Mouse (Mus musculus) brain, adult 2 months (tissue): ENCODE data around the gene Prkca.
A peak's percentile ranks its signal among the peaks of the same experiment; 100 is the strongest.

Experiments used
- DNase-seq: peaks from one replicate; pipeline ENCODE4 v3.0.0; 2011; ENCODE audit warnings: low read depth, low spot score

Prkca gene

DNA sequence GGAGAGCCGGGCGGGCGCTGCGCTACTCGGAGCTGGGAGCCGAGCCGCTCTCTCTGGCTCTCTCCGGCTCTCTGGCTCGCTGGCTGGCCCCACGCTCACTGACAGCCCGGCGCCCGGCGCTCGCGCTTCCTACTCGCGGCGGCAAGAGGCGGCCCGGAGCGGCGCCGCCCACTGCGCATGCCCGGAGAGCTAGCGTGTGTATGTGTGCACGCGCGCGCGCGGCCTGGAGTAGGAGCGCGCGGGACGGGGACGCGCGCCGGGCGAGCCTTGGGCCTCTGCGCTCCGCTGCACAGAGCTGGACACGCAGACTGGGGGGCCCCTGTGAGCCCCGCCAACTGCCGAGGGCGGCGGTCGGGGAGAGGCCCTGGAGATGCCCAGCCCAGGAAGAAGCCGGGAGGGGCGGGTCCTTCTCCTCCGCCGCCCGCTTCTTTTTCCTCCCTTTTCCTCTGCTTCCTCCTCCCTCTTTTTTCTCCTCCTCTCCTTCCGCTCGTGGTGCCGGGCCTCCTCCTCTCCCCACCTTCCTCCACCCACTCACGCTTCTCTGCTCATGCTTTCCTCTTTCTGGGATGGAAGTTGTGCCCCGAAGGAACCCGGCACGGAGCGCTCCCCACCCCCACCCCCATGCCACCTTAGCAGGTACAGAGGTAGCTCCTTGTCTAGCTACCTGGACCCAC lies at the start of gene Prkca:
TSS of gene Prkca (minus strand) at position 140 of the 674 bp plus-strand sequence.
- DNase-seq = peak; percentile 98

DNA sequence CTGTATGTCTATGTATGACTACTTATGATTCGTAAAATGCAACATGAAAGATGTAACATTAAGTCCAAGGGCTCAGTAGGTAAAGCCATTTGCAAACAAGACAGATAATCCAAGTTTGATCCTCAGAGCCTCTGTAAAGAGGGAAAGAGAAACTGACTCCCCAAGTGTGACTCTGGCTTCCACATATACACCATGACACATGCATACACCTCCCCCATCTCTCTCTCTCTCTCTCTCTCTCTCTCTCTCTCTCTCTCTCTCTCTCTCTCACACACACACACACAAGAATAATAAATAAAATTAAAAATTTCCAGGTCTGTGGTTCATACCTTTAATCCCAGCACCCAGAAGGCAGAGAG lies 41.9 kb upstream of the Prkca start:
- DNase-seq = no peak

DNA sequence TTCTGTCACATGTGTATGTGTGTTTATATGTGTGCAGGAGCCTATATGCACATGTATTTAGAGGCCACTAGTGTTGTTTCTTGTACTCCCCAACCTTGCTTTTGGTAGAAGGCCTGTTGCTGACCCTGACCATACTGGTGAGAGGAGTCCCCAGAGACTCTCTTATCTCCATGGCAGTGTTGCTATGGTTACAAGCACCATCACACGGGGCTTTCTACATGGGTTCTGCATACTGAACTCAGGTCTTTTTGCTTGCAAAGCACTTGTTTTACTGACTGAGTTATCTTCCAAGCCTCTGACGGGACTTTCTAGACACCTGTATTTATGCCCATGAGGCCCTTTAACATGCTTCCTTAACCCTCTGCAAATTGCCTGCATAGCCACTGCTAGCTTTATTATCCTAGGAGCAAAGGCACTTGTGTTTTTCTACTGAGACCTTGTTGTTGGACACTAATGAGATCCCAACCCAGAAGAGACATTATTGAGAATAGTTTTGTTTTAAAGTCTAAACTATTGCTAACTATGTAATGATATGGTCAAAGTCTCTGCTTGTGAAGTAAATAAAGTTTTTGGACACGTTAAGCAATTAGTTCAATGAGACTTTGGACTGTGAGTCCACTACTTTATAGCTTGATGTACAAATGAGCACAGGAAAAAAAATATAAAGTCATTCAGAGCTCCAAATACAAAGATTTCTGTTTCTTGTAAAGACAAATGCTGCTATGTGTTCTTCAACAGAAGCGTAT lies 41.4 kb upstream of the Prkca start:
- DNase-seq = no peak

DNA sequence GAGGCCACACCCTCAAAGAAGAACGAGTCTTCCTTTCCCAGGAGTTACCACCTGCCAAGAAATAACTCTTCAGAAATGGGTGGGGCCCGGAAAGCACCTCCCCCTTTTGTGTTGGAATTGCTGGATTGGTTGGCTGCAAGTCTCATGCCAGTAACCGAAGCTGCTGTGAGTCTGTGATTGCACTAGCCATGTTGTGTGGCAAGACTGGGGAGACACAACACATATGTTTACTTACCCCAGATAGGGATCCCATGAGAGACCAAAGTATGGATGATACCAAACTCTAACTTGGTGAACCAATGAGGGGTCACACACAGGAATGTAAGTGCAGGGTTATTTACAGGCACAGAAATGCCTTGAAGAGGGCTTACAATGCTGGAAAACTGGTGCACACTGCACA lies 38.9 kb upstream of the Prkca start:
- DNase-seq = no peak

DNA sequence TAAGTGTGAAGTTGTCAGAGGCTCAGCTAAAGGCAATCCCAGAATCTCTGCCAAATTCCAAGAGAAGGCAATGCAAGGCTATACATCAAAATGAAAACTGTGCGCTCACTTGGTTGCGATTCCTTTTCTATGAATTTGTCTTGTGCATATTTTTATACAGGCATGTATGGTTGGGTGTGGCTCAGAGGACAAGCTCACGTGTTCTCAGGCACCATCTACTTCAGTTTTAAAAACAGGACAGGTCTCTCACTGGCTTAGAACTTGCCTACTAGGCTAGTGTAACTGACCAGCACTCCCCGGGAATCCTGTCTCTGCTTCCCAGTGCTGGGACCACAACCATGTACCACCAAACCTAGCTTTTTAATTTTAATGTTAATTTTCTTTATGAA lies 34.6 kb upstream of the Prkca start:
- DNase-seq = no peak

DNA sequence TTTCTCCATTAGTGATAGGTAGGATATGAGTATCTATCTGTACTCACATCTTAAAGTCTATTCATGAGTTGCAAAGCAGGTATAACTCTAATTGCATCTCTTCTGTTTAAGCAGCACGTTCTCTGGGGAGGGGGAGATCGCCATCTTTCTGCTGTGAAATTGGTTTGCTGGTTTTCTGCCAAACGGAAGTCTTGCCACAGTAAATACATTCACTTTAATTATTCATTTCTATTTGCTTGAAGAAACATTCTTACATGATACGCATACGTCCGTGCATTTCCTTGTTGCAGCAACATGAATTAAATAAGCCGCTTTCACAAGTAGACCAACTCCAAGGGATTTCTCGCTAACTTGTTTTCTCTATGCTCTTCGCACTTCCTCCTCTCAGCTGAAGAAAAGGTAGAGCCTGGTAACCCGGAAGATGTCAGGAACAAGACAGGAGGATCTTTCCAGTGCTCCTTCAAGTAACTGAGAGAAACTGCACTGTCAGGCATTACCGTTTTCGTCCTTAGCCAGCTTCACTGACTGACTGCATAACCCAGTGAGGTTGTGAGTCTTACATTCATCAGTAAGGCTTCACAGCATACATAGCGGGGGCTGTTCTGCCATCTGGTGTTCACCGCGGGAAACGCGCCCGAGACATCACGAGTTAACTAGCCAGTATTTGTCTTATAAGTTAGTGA lies 34.1 kb upstream of the Prkca start:
- peak; percentile 93 for DNase-seq

DNA sequence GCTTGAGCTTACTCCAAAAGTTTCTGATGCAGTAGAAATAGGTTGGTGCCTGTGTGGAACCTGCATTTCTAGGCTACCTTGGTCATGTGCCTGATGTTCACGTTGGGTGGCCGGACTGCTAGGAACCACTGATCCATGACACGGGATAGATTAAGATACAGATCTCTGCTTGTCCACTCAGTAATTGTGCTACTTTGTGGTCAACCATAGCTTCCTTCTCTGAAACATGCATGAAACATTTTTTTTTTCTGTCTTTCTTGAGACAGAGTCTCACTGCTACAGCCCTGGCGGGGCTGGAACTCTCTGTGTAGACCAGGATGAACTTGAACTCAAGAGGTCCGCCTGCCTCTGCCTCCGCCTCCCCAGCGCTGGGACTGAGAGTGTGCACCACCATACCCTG lies 33.1 kb upstream of the Prkca start:
- no peak for DNase-seq

DNA sequence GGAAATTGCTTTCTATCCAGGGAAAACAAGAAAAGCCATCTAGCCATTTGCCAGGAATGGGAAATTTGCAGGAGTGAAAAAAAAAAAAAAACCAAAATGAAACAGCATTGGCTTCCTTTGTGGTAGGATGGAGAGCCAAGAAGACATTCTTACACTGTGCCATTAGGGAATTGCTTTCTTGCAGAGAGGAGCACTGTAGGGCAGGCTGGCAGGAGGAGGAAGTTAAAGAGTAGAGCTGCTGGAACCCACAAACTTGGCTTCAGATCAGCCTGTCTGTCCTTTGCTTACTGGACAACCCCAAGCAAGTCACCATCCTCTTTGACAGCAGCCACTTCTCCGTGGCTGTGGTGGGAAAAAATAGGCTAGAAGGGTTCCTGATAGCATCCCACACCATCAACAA lies 23.3 kb upstream of the Prkca start:
- DNase-seq = no peak

DNA sequence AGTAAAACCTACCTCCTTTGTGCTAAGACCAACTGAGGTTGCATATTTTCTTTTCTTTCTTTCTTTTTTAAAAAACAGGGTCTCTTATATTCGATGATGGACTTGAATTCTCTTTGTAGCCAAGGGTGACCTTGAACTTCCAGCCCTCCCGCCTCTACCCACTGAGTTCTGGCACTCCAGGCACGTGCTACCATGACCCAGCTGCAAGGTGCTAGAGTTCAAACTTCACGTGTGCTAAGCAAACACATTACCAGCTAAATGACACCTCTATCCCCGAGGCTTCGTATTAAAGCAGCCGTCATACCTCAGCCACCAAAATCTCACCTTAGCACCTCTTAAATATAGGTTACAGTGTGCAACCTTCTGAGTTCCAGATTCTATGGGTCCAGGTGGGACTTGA lies 21.9 kb upstream of the Prkca start:
- DNase-seq = no peak

DNA sequence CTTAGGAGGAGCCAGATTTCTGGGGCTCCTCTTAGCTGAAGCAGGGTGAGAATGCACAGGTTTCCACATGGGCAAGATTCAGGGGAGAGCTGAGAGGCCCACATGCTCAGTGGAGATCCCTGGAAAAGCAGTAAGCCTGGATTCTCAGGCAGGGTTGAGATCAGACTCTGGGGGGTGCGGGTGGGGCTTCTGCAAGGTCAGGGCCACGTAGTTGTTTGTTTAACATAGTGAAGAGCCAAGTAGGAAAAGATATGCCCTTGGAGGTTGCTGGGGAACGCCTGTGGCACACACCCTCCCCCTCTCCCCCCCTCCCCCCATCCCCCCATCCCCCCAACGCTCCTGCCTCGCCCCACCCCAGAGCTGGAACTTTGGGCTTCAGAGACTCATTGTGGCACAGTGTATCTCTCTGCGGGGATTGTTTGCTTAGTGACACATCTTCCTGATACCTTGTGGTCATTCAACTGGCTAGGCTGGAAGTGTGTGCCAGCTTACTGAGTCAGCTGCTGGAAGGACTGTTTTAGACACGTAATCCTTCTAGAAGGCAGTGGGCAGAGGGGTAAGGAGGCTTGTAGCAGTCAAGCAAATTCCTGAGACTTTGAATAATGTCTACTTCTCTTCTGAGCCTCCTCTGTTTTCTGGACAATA lies 21.3 kb upstream of the Prkca start:
- peak; percentile 52 for DNase-seq

DNA sequence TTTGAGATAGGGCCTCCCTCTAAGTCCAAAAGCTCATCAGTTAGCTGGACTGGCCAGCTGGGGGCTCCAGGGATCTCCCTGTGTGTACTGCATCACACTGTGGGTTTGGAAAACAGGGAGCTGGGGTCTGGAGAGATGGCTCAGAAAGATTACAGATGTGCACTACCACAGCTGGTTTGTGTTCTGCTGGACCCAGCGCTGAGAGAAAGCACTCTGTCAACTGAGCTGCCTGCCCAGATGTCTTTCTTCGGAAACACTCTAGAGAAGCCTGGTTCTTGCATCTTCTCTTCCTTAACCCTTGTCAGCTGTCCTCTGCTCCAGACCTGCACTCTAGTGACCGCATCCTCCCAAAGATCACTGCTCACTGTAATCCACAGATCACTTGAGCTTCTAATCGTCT lies 20.3 kb upstream of the Prkca start:
- DNase-seq = no peak

DNA sequence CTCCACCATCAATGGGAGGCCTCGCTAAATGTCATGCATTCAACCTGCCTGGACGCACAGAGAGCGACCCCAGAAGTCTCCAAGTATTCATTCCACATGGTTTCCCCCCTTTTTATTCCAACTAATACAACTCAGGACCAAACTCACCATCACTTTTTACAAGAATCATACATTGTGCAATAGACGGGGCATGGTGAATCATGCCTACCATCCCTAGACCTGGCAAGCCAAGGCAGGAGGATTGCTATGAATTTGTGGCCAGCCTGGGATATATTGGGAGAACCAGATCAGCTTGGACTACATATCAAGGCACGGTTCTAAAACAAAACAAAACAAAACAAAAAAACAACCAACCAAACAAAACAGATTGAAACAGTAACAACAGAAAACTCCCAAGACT lies 19.2 kb upstream of the Prkca start:
- no peak for DNase-seq

DNA sequence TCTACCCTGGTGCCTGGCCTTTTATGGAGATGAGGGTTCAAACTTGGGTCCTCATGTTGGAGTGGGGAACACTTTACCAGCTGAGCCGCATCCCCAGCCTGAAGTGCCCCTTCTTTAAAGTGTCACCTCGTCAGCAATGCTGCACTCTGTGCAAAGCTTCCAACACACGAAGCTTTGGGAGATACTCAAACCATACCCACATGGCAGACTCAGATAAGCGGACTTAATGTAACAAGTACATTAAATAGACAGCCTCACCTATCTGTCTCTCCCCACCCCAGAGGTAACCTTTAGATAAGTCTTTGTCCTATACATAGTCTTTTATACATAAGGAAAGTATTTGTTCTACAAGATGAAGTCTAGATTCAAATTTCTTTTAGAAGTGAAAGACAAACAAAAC lies 17.3 kb upstream of the Prkca start:
- DNase-seq = no peak

DNA sequence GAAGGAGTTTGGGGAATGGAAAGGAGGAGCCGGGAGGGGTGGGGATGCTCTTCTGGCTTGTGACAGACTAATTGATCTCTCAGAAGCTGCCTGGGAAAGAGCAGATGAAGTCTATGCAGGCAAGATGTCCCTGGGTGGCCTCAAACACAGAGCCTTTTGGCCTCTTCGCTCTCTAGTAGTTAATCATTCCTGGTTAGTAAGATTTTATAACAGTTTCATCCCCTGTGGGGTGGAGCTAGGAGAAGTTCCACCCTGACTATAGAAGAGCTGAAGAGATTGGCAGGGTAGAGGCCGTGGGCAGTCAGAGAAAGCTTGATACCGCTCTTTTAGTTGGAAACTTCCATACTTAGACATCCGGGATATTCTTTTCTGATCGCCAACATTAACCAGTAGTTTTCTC lies 15.2 kb upstream of the Prkca start:
- DNase-seq = no peak

DNA sequence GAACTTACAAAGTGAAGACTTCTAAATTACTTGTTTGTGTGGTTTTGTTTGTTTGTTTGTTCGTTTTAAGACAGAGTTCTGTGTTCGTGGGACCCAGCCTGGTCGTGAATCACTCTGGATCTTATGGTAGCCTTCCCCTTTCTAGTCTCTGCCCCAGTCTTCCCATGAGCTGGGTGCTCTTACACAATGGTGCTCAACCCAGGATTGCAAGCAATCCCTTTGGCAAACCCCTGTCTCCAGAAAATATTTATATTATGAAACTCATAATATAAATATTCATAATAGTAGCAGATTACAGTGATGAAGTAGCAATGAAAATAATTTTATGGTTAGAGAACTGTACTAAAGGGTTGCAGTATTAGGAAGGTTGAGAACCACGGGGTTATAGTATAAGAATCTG lies 12.3 kb upstream of the Prkca start:
- DNase-seq = no peak

DNA sequence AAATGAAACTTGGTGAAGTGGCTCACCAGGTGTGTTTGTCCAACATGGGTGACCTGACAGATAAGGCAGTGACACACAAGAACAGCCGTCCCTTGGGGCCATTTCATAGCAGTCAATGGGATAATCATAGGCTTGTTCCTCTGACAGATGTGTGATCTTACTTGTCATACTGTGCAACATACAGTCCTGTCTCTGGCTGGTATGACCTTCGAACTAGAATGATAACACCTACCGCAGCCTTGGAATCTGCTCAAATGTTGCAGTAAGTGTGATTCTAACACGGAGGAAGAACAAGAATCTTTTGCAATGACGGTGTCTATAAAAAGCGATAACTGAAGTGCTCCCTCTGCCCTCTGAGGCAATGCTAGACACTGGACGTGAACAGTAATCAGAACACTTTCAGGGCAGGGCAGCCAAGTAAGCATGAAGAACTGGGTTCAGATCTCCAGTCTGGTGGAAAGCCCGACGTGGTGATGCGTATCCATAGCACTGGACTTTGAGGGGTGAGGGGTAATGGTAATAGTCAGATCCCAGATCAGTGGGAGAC lies 9.2 kb upstream of the Prkca start:
- DNase-seq = no peak

DNA sequence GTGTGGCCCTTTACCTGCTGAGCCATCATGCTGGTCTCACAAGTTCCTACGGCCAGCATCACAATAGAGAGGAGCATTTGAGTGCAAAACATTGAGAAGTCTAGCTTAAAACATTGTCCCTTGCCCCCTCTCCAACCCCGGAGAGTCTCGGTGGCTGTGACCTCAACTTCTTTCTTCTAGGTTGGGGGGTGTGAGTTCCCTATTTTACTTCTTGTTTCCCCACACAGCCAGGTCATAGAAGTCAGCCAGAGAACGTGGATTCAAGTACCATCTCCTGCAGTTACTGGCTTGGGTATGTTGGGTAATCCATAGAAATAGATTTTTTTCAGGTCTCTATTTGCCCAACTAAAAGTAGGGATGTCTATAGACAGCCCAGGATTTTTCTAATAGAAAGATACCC lies 7.1 kb upstream of the Prkca start:
- no peak for DNase-seq

DNA sequence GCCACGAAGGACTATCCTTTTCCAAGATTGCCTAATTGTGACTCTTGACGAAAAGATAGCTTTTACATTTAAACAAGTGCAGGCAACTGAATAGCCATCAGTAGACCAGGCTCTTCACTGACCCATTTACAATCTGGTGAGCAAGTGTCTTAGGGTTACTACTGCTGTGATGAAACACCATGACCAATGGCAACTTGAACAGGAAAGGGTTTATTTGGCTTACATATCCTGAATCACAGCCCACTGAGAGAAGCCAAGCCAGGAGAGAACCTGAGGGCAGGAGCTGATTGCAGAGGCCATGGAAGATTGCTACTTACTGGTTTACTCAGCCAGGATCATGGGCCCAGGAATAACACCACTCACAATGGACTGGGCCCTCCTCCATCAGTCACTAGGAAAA lies 1.6 kb upstream of the Prkca start:
- DNase-seq = no peak

DNA sequence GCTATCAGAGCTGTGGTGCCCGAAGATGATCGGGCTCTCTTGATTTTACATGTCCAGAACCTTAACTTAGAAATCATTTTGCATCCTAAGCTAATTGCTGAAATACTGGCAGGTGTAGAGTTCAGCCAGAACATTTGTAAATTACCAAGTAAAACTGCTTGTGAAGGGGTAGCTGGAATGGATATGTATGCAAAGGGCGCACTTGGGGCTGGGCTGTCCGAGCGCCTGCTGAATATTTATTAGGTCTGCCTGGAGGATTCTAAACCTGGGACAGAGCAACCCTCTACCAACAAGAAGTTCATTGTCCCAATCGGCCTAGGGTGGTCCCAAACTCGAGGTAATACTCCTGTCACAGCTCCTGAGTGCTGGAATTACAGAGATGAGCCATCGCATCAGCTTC lies 1.0 kb upstream of the Prkca start:
- no peak for DNase-seq

DNA sequence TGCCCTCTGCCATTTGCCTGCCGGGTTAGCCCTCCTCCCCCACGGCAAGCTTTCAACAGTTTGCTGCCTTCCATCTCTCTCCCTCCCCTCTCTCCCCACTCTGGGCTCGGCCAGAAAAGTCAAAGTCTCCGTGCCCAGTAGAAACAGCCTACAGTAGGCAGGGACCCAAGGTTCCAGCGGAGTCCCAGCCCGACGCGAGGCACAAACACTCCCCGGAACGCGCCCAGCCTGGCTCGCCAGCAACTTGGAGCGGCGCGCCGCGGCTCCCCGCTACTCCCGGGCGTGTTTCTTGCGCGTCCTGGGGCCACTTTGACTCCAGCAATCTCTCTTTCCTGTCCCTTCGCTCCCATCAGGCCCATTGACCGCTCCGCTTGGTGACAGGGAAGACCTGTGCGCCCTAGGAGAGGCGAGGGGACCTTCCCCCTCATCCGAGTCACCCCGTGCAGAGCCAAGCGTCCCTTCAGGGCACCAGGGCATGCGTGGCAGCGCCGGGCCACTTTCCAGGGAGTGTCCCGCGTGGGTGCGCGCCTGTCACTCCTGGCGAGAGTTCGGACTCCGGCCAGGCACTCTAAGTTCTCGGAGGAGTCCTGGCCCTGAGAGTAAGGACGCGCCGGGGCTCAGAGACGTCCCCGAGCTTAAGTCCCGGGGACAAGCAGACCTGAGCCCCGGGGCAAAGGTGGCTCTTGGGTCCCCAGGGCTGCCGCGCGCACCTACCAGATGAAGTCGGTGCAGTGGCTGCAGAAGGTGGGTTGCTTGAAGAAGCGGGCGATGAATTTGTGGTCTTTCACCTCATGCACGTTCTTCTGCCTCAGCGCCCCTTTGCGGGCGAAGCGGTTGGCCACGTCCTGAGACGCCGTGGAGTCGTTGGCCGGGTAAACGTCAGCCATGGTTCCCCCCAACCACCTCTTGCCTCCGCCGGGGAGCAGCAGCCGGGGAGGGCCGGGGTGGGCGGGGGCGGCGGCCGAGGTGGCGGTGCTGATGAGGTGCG lies 653 bp downstream of the Prkca start, which contains the start of gene Apoh:
TSS of gene Apoh (plus strand) at position 574 of the 988 bp plus-strand sequence.
- peak; percentile 44 for DNase-seq

DNA sequence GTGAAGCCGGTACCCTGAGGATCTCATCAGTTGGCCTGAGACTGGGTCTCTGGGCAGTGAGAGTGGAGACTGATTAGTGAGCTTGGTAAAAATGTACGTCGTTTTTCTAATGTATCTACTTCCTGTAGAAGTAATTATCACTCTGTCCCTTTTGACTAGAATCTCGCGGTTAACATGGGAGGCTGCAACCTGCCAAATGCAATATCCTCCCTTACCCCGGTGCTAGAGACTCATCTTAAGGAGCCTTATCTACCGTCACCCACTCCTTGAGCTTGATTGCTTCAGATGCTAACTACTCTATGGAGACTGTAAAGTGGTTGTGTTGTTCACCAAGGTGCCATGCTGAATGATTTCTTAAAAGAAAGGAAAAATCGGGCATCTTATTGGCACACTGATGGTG lies 1.9 kb downstream of the Prkca start:
- DNase-seq = peak; percentile 32
